Mouse (Mus musculus): ENCODE results near the gene Dynlt1b.
"Not testable (repeated sequence)": the region's sequence is repeated elsewhere in the genome, so short reads cannot be mapped to it uniquely, and the experiment has no call there.

GRCm38 (mm10) chr17:6392473-6393340 is 37.2 kb upstream of the Dynlt1b start:
- not testable (repeated sequence) for TF ChIP-seq POLR2A (IDR thresholded peaks at IDR 0.05; ENCODE audit: low read depth, low read length); CTCF (IDR thresholded peaks at IDR 0.05; ENCODE audit: extremely low read depth, insufficient read depth, insufficient read length, insufficient replicate concordance)
